ENCODE assay signal across 8 mouse cellular contexts in genomic region chr2:151747847-151748705, GRCm38 (mm10). TPM values are rescaled to one million over a fixed set of nuclear protein-coding genes. Genes with fewer than 3 reads are reported as not detected.
DNase-seq lines count a peak whose midpoint lies in the region; ATAC-seq and TF ChIP-seq lines count a peak whose summit lies in the region.

No protein-coding gene starts in this region.

- no peak overlapping the region for H3K4me3 ChIP-seq in liver, embryonic 13.5 days (replicated peaks)
- H3K4me3 ChIP-seq in neural tube, embryonic 11.5 days (ENCODE audit: low read depth, low read length): no peak overlapping the region
- H3K4me3 ChIP-seq in stomach, postnatal 0 days (ENCODE audit: low read depth, low read length): no peak overlapping the region

- peak; percentile 84 for TF ChIP-seq CTCF in stomach, postnatal 0 days (IDR thresholded peaks at IDR 0.05; ENCODE audit: low read depth)

- no peaks in the 10 kb centered on the region for H3K9me3 ChIP-seq in liver, embryonic 13.5 days (replicated peaks)
- H3K9me3 ChIP-seq in neural tube, embryonic 11.5 days (ENCODE audit: control insufficient read depth, low read length): no peaks in the 10 kb centered on the region
- no peaks in the 10 kb centered on the region for H3K9me3 ChIP-seq in stomach, postnatal 0 days (ENCODE audit: control insufficient read depth, low read length)

- 34% methylated on average over 19 of the region's 19 CpGs for WGBS in liver, embryonic 13.5 days (ENCODE audit: insufficient replicate concordance)
- 34% methylated on average over 19 of the region's 19 CpGs for WGBS in neural tube, embryonic 11.5 days
- WGBS in stomach, postnatal 0 days: 35% methylated on average over 19 of the region's 19 CpGs

- H3K4me1 ChIP-seq in liver, embryonic 13.5 days (replicated peaks): peaks cover 20% of the 10 kb centered on the region
- no peaks in the 10 kb centered on the region for H3K4me1 ChIP-seq in neural tube, embryonic 11.5 days (ENCODE audit: control insufficient read depth, insufficient read depth, low read length)
- H3K4me1 ChIP-seq in stomach, postnatal 0 days (replicated peaks; ENCODE audit: control insufficient read depth, insufficient read depth): no peaks in the 10 kb centered on the region

- no peak overlapping the region for H3K4me2 ChIP-seq in liver, embryonic 13.5 days
- no peak overlapping the region for H3K4me2 ChIP-seq in neural tube, embryonic 11.5 days (ENCODE audit: low read depth)
- no peak overlapping the region for H3K4me2 ChIP-seq in stomach, postnatal 0 days (replicated peaks; ENCODE audit: low read depth)

- H3K27me3 ChIP-seq in liver, embryonic 13.5 days: peaks cover 16% of the 10 kb centered on the region
- H3K27me3 ChIP-seq in neural tube, embryonic 11.5 days (ENCODE audit: control insufficient read depth, insufficient read depth, low read length): 0 out of 2 replicates have a peak, but pooled peaks cover 2% of the 10 kb centered on the region
- H3K27me3 ChIP-seq in stomach, postnatal 0 days (ENCODE audit: control insufficient read depth, insufficient read depth, low read length): no peaks in the 10 kb centered on the region

- no peak for TF ChIP-seq EP300 in stomach, postnatal 0 days (optimal IDR thresholded peaks at IDR 0.05)

- DNase-seq in B cell, adult 2 months: peak; percentile 74
- peak; percentile 70 for DNase-seq in adrenal gland, adult 2 months
- peak; percentile 92 for DNase-seq in embryo, embryonic 11 days
- peak; percentile 84 for DNase-seq in kidney, postnatal 10 days
- peak; percentile 59 for DNase-seq in liver, embryonic 13.5 days
- peak; percentile 86 for DNase-seq in neural tube, embryonic 11.5 days (ENCODE audit: low spot score)
- peak; percentile 77 for DNase-seq in stomach, postnatal 0 days (ENCODE audit: low spot score)

- no peak overlapping the region for H3K9ac ChIP-seq in liver, embryonic 13.5 days
- H3K9ac ChIP-seq in neural tube, embryonic 11.5 days (ENCODE audit: low read length): no peak overlapping the region
- no peak overlapping the region for H3K9ac ChIP-seq in stomach, postnatal 0 days (ENCODE audit: low read length)

- H3K36me3 ChIP-seq in liver, embryonic 13.5 days: no peaks in the 10 kb centered on the region
- no peaks in the 10 kb centered on the region for H3K36me3 ChIP-seq in neural tube, embryonic 11.5 days (ENCODE audit: control insufficient read depth, insufficient read depth, low read length)
- no peaks in the 10 kb centered on the region for H3K36me3 ChIP-seq in stomach, postnatal 0 days (ENCODE audit: control insufficient read depth, insufficient read depth, low read length)

- peak; percentile 95 for ATAC-seq in granulocyte monocyte progenitor cell, adult 5-6 weeks (replicated peaks; ENCODE audit: poor library complexity, severe bottlenecking)
- ATAC-seq in liver, embryonic 13.5 days (ENCODE audit: low read depth): peak; percentile 39; the same call in 1 of the 2 replicates
- ATAC-seq in neural tube, embryonic 11.5 days (ENCODE audit: insufficient read depth, low FRiP score, low TSS enrichment): peak; percentile 88
- peak; percentile 60; the same call in 1 of the 2 replicates for ATAC-seq in stomach, postnatal 0 days (ENCODE audit: low FRiP score, low TSS enrichment)

- H3K27ac ChIP-seq in liver, embryonic 13.5 days: no peak overlapping the region
- no peak overlapping the region for H3K27ac ChIP-seq in neural tube, embryonic 11.5 days (ENCODE audit: low read depth, low read length)
- H3K27ac ChIP-seq in stomach, postnatal 0 days (replicated peaks): no peak overlapping the region

RNA-seq across cellular contexts. Expression of gene Psmf1, which starts 4.1 kb away (rescaled TPM):
- total RNA-seq in adrenal gland, adult 2 months (2021): 10 to 100 TPM; 35.8 to 39.7 TPM
- polyA plus RNA-seq in adrenal gland, adult 2 months (2012; rRNA removed): 38.3 and 47.1 TPM in 2 replicates
- total RNA-seq in granulocyte monocyte progenitor cell, adult 5-6 weeks (2014; fragmentation: Nextera tagmentation): 37.5 and 39.5 TPM in 2 replicates
- total RNA-seq in granulocyte monocyte progenitor cell, adult 5-6 weeks (2017): 9.5 and 12.6 TPM in 2 replicates
- 49.1 and 51.6 TPM in 2 replicates for polyA plus RNA-seq in liver, embryonic 13.5 days (2015; fragmentation: Nextera tagmentation; extraction: Ambion mirVana)
- polyA plus RNA-seq in neural tube, embryonic 11.5 days (2014; fragmentation: Nextera tagmentation; extraction: Ambion mirVana): 45.6 and 52.6 TPM in 2 replicates
- polyA plus RNA-seq in stomach, postnatal 0 days (2015; fragmentation: Nextera tagmentation; extraction: Ambion mirVana): 31.8 and 35.2 TPM in 2 replicates

RNA-seq across cellular contexts. Expression of gene Tmem74b, which starts 46.3 kb away (rescaled TPM):
- total RNA-seq in adrenal gland, adult 2 months (2021): 1 to 10 TPM in 1 of 2 experiments, under 1 TPM in 1; 0.35 to 1.1 TPM
- polyA plus RNA-seq in adrenal gland, adult 2 months (2012; rRNA removed): 1.2 and 1.8 TPM in 2 replicates
- total RNA-seq in granulocyte monocyte progenitor cell, adult 5-6 weeks (2014; fragmentation: Nextera tagmentation): not detected in 2 replicates
- not detected in 2 replicates for total RNA-seq in granulocyte monocyte progenitor cell, adult 5-6 weeks (2017)
- polyA plus RNA-seq in liver, embryonic 13.5 days (2015; fragmentation: Nextera tagmentation; extraction: Ambion mirVana): 0.07 TPM in 2 replicates
- polyA plus RNA-seq in neural tube, embryonic 11.5 days (2014; fragmentation: Nextera tagmentation; extraction: Ambion mirVana): 6.5 and 8.2 TPM in 2 replicates
- polyA plus RNA-seq in stomach, postnatal 0 days (2015; fragmentation: Nextera tagmentation; extraction: Ambion mirVana): 0.40 and 0.62 TPM in 2 replicates

Comparison
In these comparisons a context has a peak if more than half of its experiments do, and no peak if none do; other contexts are left out.
1. ATAC-seq: peak in every context shown above with its lines; median percentile 95 in granulocyte monocyte progenitor cell, adult 5-6 weeks; 88 in neural tube, embryonic 11.5 days; 60 in stomach, postnatal 0 days; 39 in liver, embryonic 13.5 days.